Comparison of ENCODE assay signal across 8 mouse cellular contexts in the genomic region with DNA sequence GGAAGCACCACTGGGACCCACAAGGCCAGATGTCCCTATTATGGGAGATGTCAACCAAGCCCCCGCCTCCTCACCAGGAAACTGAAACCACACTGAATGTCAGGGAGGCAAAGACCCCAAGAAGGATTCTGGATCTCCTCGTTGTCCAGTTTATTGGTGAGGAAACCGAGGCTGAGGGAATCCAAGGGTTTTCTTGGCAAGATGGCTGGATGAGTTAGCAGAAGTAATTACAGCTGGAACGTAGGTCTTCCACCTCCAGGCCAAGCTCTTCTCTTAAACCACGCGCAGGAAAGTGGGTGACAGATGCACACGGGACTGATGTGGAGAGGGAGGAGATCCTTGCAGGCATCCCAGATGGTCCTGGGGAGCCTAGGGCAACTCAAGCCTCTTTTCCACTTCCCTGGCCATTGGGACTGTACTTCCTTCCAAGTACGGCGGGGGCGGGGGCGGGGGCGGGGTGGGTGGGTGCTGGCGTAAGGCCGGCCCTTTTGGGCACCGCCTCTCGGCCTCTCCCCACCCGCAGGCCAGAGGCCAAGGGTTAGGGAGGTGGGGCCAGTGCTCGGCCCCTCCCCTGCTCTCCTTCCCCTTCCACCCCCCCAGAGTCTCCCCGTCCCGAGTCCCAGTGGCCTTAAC. TPM values are rescaled to one million over a fixed set of nuclear protein-coding genes. Genes with fewer than 3 reads are reported as not detected.
DNase-seq lines count a peak whose midpoint lies in the region; ATAC-seq and TF ChIP-seq lines count a peak whose summit lies in the region.

No protein-coding gene starts in this region.

- no peak for TF ChIP-seq POLR2A in MEL (IDR thresholded peaks at IDR 0.05; ENCODE audit: control insufficient read depth in 1 of 2, insufficient read depth in 1 of 2, low read depth in 1 of 2, low read length in 2 of 2, poor library complexity in 1 of 2)

- peak overlapping the region; percentile 76 for H3K4me2 ChIP-seq in heart, postnatal 0 days (ENCODE audit: low read depth, low read length)
- H3K4me2 ChIP-seq in forebrain, embryonic 11.5 days (ENCODE audit: low read depth, low read length, severe bottlenecking), result peak overlapping the region; percentile 93
- H3K4me2 ChIP-seq in liver, embryonic 11.5 days, result peak overlapping the region; percentile 94

- H3K36me3 ChIP-seq in heart, postnatal 0 days (replicated peaks; ENCODE audit: control insufficient read depth, insufficient read depth, low read length), result no peaks in the 10 kb centered on the region
- no peaks in the 10 kb centered on the region for H3K36me3 ChIP-seq in MEL (ENCODE audit: control insufficient read depth in 1 of 2, insufficient read depth in 2 of 2, low read length in 2 of 2)
- no peaks in the 10 kb centered on the region for H3K36me3 ChIP-seq in forebrain, embryonic 11.5 days (ENCODE audit: control insufficient read depth, insufficient read depth, low read length)
- H3K36me3 ChIP-seq in liver, embryonic 11.5 days (ENCODE audit: control insufficient read depth, insufficient read depth, low read length), result no peaks in the 10 kb centered on the region

- TF ChIP-seq RAD21 in MEL (IDR thresholded peaks at IDR 0.05; ENCODE audit: low read depth, low read length), result no peak

- H3K27me3 ChIP-seq in heart, postnatal 0 days (ENCODE audit: control insufficient read depth, insufficient read depth, low read length), result no peaks in the 10 kb centered on the region
- H3K27me3 ChIP-seq in MEL (ENCODE audit: control insufficient read depth in 1 of 2, insufficient read depth in 2 of 2, low read length in 2 of 2), result no peaks in the 10 kb centered on the region; a peak in 1 of 4 replicates
- H3K27me3 ChIP-seq in forebrain, embryonic 11.5 days (ENCODE audit: control insufficient read depth, insufficient read depth, low read length), result no peaks in the 10 kb centered on the region; the same call in 1 of the 2 replicates
- no peaks in the 10 kb centered on the region for H3K27me3 ChIP-seq in liver, embryonic 11.5 days (replicated peaks; ENCODE audit: control insufficient read depth, insufficient read depth, low read length)

- TF ChIP-seq CTCF in heart, postnatal 0 days (IDR thresholded peaks at IDR 0.05; ENCODE audit: low read depth), result no peak
- no peak for TF ChIP-seq CTCF in MEL (IDR thresholded peaks at IDR 0.05 in 2 of 3, conservative IDR thresholded peaks at IDR 0.05 in 1 of 3; ENCODE audit: control insufficient read depth in 1 of 3, insufficient read depth in 1 of 3, low read depth in 2 of 3, low read length in 3 of 3, poor library complexity in 1 of 3, severe bottlenecking in 1 of 3)

- H3K27ac ChIP-seq in heart, postnatal 0 days (ENCODE audit: low read depth), result 0 out of 2 replicates have a peak overlapping the region, but pooled peaks have one; percentile 16
- H3K27ac ChIP-seq in MEL (ENCODE audit: control insufficient read depth, low read depth, low read length), result no peak overlapping the region
- H3K27ac ChIP-seq in forebrain, embryonic 11.5 days (ENCODE audit: low read depth, low read length), result no peak overlapping the region
- H3K27ac ChIP-seq in liver, embryonic 11.5 days (ENCODE audit: low read depth, low read length), result no peak overlapping the region

- TF ChIP-seq EP300 in heart, postnatal 0 days (IDR thresholded peaks at IDR 0.05; ENCODE audit: low read depth), result no peak
- no peak for TF ChIP-seq EP300 in MEL (IDR thresholded peaks at IDR 0.05; ENCODE audit: low read depth in 1 of 2, low read length in 2 of 2)

- DNase-seq in heart, postnatal 0 days (ENCODE audit: low spot score), result no peak
- DNase-seq in heart, adult 11 months, result no peak
- no peak for DNase-seq in MEL (ENCODE audit: low read depth, low spot score)
- DNase-seq in forebrain, embryonic 11.5 days (ENCODE audit: low spot score), result no peak
- no peak for DNase-seq in liver, embryonic 11.5 days (ENCODE audit: low spot score)
- peak; percentile 80 for DNase-seq in skeletal muscle tissue, adult 2 months (ENCODE audit: low read depth, low spot score)
- no peak for DNase-seq in kidney, postnatal 36 days
- no peak for DNase-seq in embryo, embryonic 11 days

- peak overlapping the region; percentile 65 for H3K4me3 ChIP-seq in heart, postnatal 0 days (ENCODE audit: low read depth, low read length)
- peak overlapping the region; percentile 77 to 100 for H3K4me3 ChIP-seq in MEL (ENCODE audit: control insufficient read depth in 1 of 2, insufficient read depth in 1 of 2, low read depth in 2 of 2, low read length in 2 of 2)
- H3K4me3 ChIP-seq in forebrain, embryonic 11.5 days (ENCODE audit: low read depth, low read length), result peak overlapping the region; percentile 74
- peak overlapping the region; percentile 62 for H3K4me3 ChIP-seq in liver, embryonic 11.5 days (ENCODE audit: low read depth, low read length)

- peaks cover 17% of the 10 kb centered on the region; the same call in 1 of the 2 replicates for H3K4me1 ChIP-seq in heart, postnatal 0 days (ENCODE audit: control insufficient read depth, insufficient read depth)
- H3K4me1 ChIP-seq in MEL (ENCODE audit: control insufficient read depth in 1 of 2, insufficient read depth in 2 of 2, low read length in 2 of 2), result 0 out of 4 replicates have a peak, but pooled peaks cover 0 to 6% of the 10 kb centered on the region in 2 experiments
- peaks cover 11% of the 10 kb centered on the region for H3K4me1 ChIP-seq in forebrain, embryonic 11.5 days (replicated peaks; ENCODE audit: control insufficient read depth, insufficient read depth, low read length)
- H3K4me1 ChIP-seq in liver, embryonic 11.5 days (replicated peaks; ENCODE audit: control insufficient read depth, insufficient read depth, low read length), result peaks cover 13% of the 10 kb centered on the region

- WGBS in heart, postnatal 0 days, result 15% methylated on average over 19 of the region's 20 CpGs
- 14% methylated on average over 19 of the region's 20 CpGs for WGBS in forebrain, embryonic 11.5 days
- WGBS in liver, embryonic 11.5 days, result 9% methylated on average over 19 of the region's 20 CpGs

- ATAC-seq in heart, postnatal 0 days (ENCODE audit: insufficient read depth, low read depth), result peak; percentile 83
- ATAC-seq in forebrain, embryonic 11.5 days (replicated peaks; ENCODE audit: low FRiP score), result no peak
- peak; percentile 90 for ATAC-seq in liver, embryonic 11.5 days (replicated peaks; ENCODE audit: low FRiP score)

- no peaks in the 10 kb centered on the region for H3K9me3 ChIP-seq in heart, postnatal 0 days (replicated peaks; ENCODE audit: control insufficient read depth, low read length)
- no peaks in the 10 kb centered on the region for H3K9me3 ChIP-seq in MEL (replicated peaks; ENCODE audit: insufficient read depth, low read length)
- H3K9me3 ChIP-seq in forebrain, embryonic 11.5 days (ENCODE audit: control insufficient read depth, low read length), result no peaks in the 10 kb centered on the region
- H3K9me3 ChIP-seq in liver, embryonic 11.5 days (ENCODE audit: control insufficient read depth, low read length), result no peaks in the 10 kb centered on the region

- H3K79me2 ChIP-seq in MEL (ENCODE audit: control insufficient read depth, insufficient read depth, low read length, poor library complexity), result peaks cover 1% of the 10 kb centered on the region

- H3K9ac ChIP-seq in heart, postnatal 0 days (replicated peaks; ENCODE audit: low read depth, low read length), result no peak overlapping the region
- peak overlapping the region; percentile 66 for H3K9ac ChIP-seq in MEL (ENCODE audit: control insufficient read depth, low read depth, low read length, poor library complexity, severe bottlenecking)
- H3K9ac ChIP-seq in forebrain, embryonic 11.5 days (ENCODE audit: low read length), result peak overlapping the region; percentile 77
- H3K9ac ChIP-seq in liver, embryonic 11.5 days (ENCODE audit: low read depth, low read length), result peak overlapping the region; percentile 56

TF ChIP-seq in MEL, 35 proteins besides CTCF, POLR2A, EP300 and RAD21:
- TF ChIP-seq GABPA (IDR thresholded peaks at IDR 0.05; ENCODE audit: low read depth, low read length), result no peak
- TF ChIP-seq MAZ (IDR thresholded peaks at IDR 0.05; ENCODE audit: low read depth, low read length), result peak; percentile 21; the same call in 1 of the 2 replicates
- no peak for TF ChIP-seq ZKSCAN1 (IDR thresholded peaks at IDR 0.05; ENCODE audit: low read depth, low read length)
- no peak for TF ChIP-seq ELF1 (IDR thresholded peaks at IDR 0.05; ENCODE audit: low read depth, low read length)
- TF ChIP-seq MYC (IDR thresholded peaks at IDR 0.05; ENCODE audit: low read depth, low read length), result no peak
- peak; percentile 57 for TF ChIP-seq MXI1 (IDR thresholded peaks at IDR 0.05; ENCODE audit: low read depth, low read length)
- 0 out of 2 replicates have a peak, but pooled peaks have one; percentile 8 for TF ChIP-seq SIN3A (IDR thresholded peaks at IDR 0.05; ENCODE audit: low read length)
- 0 out of 2 replicates have a peak, but pooled peaks have one; percentile 33 for TF ChIP-seq HCFC1 (IDR thresholded peaks at IDR 0.05; ENCODE audit: low read depth, low read length)
- TF ChIP-seq MYB (IDR thresholded peaks at IDR 0.05; ENCODE audit: low read depth, low read length), result no peak
- TF ChIP-seq ZC3H11A (IDR thresholded peaks at IDR 0.05; ENCODE audit: low read depth, low read length), result no peak
- 0 out of 2 replicates have a peak, but pooled peaks have one; percentile 2 for TF ChIP-seq NRF1 (IDR thresholded peaks at IDR 0.05; ENCODE audit: insufficient read depth, low read depth, low read length, poor library complexity, severe bottlenecking)

RNA-seq across cellular contexts. Expression of gene Hpcal1, which starts 0.6 kb away (rescaled TPM):
- 14.8 and 19.1 TPM in 2 replicates for total RNA-seq in heart, postnatal 0 days (2014; rRNA removed; ENCODE audit: low replicate concordance)
- 21.9 and 22.5 TPM in 2 replicates for polyA plus RNA-seq in heart, postnatal 0 days (2015; fragmentation: Nextera tagmentation; extraction: Ambion mirVana)
- 8.8 and 9.1 TPM in 2 replicates for total RNA-seq in MEL (2012; rRNA removed)
- 10 to 100 TPM in 1 of 2 experiments, not detected in 1; 23.0 TPM for polyA plus RNA-seq in MEL (2012; ENCODE audit: insufficient read depth in 1 of 2, insufficient read length in 2 of 2, low read depth in 1 of 2, low replicate concordance in 2 of 2, missing spikeins in 1 of 2)
- polyA plus RNA-seq in forebrain, embryonic 11.5 days (2014; fragmentation: Nextera tagmentation; extraction: Ambion mirVana), result 41.9 and 45.7 TPM in 2 replicates
- polyA plus RNA-seq in liver, embryonic 11.5 days (2014; fragmentation: Nextera tagmentation; extraction: Ambion mirVana), result 30.2 and 31.8 TPM in 2 replicates
